Mouse (Mus musculus): ENCODE measurements around the gene Wfdc18.

Wfdc18 gene

DNA sequence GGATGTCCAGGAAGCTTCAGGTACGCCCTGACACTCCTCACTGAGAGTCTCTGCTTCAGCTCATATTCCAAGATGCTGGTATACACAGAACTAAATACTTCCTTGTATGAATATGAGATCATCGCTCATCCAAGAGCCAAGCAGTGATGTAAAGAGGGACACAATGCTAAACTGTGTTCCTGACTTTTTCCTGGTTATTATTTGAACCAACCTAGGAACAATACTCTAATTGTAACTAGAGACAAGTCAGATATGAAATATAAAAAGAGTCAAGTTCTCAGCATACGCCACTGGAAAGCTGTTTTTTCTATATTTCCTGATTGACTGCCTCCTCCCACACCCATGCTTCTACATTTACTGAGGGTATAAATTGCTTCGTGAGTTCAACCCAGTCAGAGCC, at the start of gene Wfdc18:
Gene Wfdc18, plus strand, starts transcription at position 301 of the 400 bp plus-strand sequence.
- in situ Hi-C loops (cut with MboI; ENCODE audit: low sequenced_read_pairs): no loop called here

DNA sequence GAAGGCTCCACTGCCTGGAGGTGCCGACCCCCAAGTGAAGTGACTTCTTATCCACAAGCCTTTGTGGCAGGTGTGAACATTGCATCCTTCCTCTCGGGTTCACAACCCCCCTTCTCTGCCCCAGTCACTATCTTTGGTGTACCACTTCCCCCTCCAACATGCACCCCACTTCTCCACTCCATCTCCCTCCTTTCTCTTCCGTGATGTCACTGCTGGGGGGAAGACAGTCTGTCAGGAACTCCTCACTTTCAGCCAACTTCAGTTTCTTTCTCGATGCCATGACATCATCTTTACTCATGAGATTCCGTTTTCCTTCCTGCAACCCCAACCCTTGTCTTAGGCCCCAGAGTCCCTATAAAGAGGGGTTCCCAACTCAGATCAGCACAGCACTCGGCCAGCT, 46.6 kb upstream of the Wfdc18 start, which contains the start of gene Ccl4:
Gene Ccl4, plus strand, starts transcription at position 381 of the 400 bp plus-strand sequence.
- in situ Hi-C loops (cut with MboI; ENCODE audit: low sequenced_read_pairs): no loop called here

DNA sequence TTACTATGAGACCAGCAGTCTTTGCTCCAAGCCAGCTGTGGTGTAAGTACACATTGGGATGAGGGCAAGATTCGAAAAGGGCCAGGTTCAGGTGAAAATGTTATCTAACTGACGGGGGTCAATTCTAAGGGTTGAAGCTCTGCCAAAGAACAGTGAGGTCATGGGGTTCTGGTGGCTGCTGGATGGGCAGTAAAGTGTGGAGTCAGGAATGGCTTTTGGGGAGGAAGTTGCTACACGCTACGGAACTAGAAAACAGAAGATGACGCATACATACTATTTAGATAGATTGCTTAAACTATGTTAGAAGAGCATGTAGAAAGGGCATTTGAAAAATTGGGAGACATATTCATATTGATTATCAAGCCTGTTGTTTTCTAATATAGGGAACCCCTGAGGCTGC, 45.3 kb upstream of the Wfdc18 start:
- in situ Hi-C loops (cut with MboI; ENCODE audit: low sequenced_read_pairs): no loop called here

DNA sequence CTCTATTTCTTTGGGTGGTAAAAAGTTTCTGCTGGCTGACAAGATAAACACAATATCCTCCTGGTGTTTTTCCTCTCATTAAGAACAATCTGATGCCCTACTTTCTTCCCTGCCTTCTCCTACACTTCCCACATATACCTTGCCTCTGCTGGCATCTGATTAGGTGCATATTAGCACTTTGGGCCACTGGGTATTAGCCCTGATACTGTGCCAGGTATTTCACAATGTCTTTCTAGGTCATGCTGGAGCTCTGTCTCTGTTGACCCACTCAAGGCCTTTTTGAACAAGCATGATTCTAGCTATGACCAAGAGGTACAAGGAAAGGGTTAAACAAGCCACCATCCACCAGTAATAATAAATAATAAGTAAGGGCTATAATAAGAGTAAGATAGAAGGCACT, 37.1 kb upstream of the Wfdc18 start:
- in situ Hi-C loops (cut with MboI; ENCODE audit: low sequenced_read_pairs): no loop called here

DNA sequence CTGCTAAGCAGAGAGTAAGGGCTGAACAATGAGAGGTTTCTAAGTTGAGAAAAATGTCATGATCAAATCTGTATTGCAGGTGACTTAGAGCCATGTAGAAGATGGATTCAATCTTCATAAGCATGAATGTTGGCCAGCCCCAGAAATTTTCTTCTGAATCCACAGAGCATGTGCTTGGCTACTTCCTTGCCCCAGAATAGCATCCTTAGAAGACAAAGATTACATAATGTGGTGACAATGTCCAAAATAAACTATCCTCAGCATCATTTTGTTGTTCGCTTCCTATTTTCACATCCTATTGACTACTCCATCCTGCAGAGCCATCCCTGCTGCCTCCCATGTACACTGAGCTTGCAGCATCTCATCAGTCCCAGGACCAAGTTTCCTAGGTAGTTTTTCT, 33.1 kb upstream of the Wfdc18 start:
- in situ Hi-C loops (cut with MboI; ENCODE audit: low sequenced_read_pairs): no loop called here

GRCm38 (mm10) chr11:83689918-83690317, 18.9 kb upstream of the Wfdc18 start:
- in situ Hi-C loops (cut with MboI; ENCODE audit: low sequenced_read_pairs): no loop called here

DNA sequence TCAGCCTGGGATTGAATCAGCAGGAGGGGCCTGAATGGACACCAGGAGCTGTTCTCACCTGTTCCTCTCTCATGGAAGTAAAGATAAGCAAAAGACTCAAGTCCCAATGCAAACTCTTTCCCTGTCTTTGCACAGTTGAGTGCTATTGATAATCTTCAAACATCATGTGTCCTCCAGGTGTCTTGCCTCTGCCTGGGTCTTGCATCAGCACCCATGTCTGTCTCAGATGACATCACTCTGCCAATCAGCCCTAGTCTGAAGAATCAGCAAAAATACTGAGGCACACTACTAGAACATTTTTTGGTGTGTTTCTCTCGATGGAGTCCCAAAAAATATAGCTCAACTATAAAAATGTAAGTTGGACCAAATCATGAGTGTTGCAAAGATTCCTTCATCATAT, 16.8 kb upstream of the Wfdc18 start:
- in situ Hi-C loops (cut with MboI; ENCODE audit: low sequenced_read_pairs): no loop called here

- in situ Hi-C loops (cut with MboI; ENCODE audit: low sequenced_read_pairs): no loop called here
Measured at GRCm38 (mm10) chr11:83703705-83704104, 5.1 kb upstream of the Wfdc18 start, which contains the start of gene Wfdc17. Gene Wfdc17, plus strand, starts transcription at chr11:83703991.

- in situ Hi-C loops (cut with MboI; ENCODE audit: low sequenced_read_pairs): no loop called here
Measured at GRCm38 (mm10) chr11:83709683-83710082, 868 bp downstream of the Wfdc18 start.

DNA sequence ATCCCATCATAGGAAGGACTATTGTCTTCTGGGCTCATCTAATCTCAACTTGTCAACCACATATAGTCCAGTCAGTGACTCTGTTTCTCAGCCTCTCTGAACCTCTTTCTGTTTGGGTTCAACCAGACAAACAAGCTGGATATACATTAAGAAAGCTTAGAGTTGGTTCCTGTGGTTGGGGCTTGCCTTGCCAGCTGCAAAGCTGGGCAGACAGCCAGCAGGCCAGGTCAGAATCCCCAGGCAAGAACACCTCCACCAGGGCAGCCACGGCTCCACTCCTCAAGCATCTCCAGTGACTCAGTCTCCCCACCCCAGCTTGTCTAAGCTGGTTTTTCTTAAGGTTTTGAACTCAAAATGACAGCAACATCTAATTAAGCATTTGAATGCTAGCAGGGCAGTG, 3.9 kb downstream of the Wfdc18 start:
- in situ Hi-C loops (cut with MboI; ENCODE audit: low sequenced_read_pairs): no loop called here

DNA sequence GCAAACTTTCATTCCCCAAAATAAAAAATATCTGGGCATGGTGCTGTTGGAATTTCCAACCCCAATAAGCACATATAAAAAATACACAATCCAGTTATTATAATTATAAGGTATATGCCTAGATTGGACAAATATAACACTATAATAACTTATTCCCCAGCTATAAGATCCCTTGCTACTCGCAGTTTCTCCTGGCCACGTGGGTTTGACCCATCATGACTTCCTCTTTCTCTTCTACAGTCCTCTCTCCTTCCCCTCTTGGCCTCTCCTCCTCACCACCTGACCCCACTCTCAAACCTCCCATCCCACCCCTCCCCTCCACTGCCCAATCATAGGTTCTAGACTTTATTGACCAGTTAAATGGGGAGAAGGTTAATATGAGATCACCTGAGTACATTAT, 5.1 kb downstream of the Wfdc18 start:
- in situ Hi-C loops (cut with MboI; ENCODE audit: low sequenced_read_pairs): no loop called here

- in situ Hi-C loops (cut with MboI; ENCODE audit: low sequenced_read_pairs): no loop called here
Measured at GRCm38 (mm10) chr11:83717042-83717665, 8.3 kb downstream of the Wfdc18 start.

DNA sequence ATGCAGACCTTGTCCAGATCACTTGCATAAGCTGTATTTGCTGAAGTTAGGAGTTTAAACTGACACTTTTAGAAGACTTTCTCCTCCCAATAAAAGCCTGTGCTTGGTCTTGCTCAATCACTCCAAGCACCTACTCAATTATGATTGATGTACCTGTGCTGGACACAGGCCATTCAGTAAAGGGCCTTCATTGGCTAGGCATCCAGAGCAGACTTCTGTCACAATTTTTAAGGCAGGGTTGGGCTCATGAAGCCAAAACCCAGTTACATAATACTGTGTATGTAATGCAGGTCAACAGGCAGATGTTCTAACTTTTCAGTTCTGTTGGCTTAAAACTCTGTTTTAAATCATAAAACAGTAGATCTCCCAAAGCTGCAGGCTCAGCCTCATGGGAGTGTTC, 12.0 kb downstream of the Wfdc18 start:
- in situ Hi-C loops (cut with MboI; ENCODE audit: low sequenced_read_pairs): no loop called here

DNA sequence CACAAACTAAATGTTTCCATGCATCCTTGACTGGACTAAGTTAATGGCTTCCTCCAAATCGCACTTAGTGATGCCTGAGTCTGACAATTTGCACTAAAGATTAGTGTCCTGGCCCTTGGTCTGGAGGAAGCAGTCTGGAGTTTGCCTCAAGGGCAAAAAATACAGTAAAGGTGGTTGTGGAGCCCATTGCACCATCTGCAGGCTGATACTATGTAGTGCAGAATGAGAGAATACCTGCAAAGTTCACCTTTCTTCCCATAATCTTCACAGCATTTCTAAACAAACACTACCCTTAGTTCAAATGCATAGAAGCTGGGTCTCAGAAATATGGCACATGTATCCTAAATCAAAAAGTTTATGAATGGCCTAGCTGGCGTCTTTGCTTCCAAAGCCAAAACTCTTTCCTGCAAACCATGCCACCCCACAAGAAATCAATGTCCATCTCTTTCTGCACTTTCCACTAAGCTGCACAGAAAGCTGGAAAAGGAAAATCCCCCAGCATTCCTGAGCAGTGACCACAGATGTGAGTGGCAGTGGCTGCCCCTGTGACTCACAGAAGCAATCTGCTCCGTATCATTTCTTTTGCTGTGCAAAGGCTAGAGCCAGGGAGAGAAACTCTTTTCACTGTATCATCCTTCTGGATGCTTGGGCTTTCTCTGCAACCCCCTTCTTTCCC, 20.1 kb downstream of the Wfdc18 start:
- in situ Hi-C loops (cut with MboI; ENCODE audit: low sequenced_read_pairs): no loop called here

GRCm38 (mm10) chr11:83731116-83731515, 22.3 kb downstream of the Wfdc18 start:
- in situ Hi-C loops (cut with MboI; ENCODE audit: low sequenced_read_pairs): no loop called here

GRCm38 (mm10) chr11:83733071-83733640, 24.3 kb downstream of the Wfdc18 start:
- in situ Hi-C loops (cut with MboI; ENCODE audit: low sequenced_read_pairs): no loop called here

GRCm38 (mm10) chr11:83734215-83734614, 25.4 kb downstream of the Wfdc18 start:
- in situ Hi-C loops (cut with MboI; ENCODE audit: low sequenced_read_pairs): no loop called here

- in situ Hi-C loops (cut with MboI; ENCODE audit: low sequenced_read_pairs): no loop called here
Measured at GRCm38 (mm10) chr11:83735881-83736280, 27.1 kb downstream of the Wfdc18 start.

DNA sequence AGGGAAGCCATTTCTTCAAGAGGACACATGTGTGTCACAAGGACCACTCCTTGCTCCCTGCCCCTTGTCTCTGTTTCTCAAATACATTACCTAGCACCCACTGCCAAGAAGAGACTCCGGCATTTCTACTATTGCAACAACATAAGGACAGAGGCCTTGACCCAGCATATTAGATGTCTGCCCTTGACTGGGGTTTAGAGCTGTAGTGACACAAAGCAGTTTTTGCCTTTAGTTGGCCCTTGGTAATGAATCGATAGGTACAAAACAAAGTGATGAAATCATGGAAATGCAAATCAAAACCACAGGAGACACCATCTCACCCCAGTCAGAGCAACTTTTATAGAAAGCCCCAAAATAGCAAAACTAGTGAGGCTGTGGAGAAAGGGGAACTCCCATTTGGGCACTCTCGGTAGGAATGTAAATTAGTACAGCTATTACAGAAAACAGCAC, 28.3 kb downstream of the Wfdc18 start:
- in situ Hi-C loops (cut with MboI; ENCODE audit: low sequenced_read_pairs): no loop called here

- in situ Hi-C loops (cut with MboI; ENCODE audit: low sequenced_read_pairs): no loop called here
Measured at GRCm38 (mm10) chr11:83739241-83739640, 30.4 kb downstream of the Wfdc18 start.

DNA sequence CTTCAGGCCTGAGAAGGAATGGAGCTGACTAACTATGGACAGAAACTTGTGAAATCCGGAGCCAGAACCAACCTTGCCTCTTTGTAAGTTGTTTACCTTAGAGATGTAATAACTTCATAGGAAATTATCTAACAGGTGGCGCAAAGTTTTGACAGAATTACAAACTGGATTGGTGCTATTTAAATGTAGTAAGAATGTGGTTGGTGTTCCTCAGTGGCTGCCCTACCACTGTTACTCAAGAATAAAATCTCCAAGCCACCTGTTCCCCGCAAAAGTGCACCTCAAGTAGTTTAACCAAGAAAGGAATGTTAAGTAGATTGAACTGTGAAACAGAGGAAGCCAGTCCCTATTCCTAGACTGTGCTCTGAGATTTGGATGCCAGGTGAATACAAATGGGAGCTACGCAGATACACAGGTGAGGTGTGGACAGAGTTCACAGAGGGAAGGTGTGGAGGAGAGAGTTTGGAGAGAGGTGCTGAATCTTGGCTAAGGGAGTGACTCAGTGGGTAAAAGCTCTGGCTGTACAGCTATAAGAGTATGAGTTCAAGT, 31.7 kb downstream of the Wfdc18 start:
- in situ Hi-C loops (cut with MboI; ENCODE audit: low sequenced_read_pairs): loop anchor here (10.0 kb wide), 1 partner anchor 176 kb away; no protein-coding TSS in a partner anchor

DNA sequence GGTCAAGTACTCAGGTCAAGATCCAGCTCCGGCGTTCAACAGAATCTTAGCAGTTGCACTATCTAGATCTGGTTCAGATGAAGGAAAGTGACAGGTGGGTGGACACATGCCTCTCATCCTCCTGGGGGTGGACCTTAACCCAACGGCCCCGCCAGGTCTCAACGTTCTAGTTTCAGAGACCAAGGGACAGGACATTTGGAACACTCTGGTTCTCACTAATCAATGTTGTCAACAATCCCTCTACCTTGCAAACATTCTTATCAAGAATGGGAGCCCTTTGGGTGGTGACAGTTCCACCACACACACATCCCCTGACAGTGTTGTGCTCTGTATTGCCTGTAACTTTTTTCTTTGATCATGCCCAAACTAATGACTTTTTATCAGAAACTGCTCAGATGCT, 33.0 kb downstream of the Wfdc18 start:
- in situ Hi-C loops (cut with MboI; ENCODE audit: low sequenced_read_pairs): loop anchor here (10.0 kb wide), 1 partner anchor 177 kb away; no protein-coding TSS in a partner anchor
